Mouse (Mus musculus): Measurements from ENCODE around the gene Ndc1.

Gene Ndc1

DNA sequence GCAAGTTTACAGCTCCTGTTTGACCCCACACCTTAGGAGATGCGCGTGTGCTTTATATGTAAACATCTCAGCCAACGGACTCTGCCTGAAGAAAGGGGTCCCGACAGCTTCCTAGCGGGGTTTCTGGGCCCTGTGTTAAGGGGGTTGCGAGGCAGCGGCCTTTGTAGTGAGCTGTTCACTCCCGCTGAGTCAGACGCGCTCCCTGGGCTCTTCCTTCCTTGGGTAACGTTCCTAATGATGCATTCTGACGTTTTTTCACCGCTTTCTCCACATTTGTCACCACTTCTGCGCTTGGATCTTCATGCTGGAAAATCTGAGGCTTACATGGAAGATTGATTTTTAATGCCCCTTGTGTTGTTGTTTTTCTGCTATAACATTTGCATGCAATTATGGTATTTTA lies 54.1 kb downstream of the Ndc1 start:
- POLR2A ChIA-PET, result interaction anchor here in 2 of 4 experiments (0.8 to 1.4 kb wide), 5 partner anchors 11 to 316 kb away, joined by 3 to 4 read pairs (median 3); no protein-coding TSS in a partner anchor
- CTCF ChIA-PET, result interaction anchor here (0.5 to 1.6 kb wide), 4 partner anchors 31 to 280 kb away, joined by 3 to 7 read pairs (median 4); no protein-coding TSS in a partner anchor

DNA sequence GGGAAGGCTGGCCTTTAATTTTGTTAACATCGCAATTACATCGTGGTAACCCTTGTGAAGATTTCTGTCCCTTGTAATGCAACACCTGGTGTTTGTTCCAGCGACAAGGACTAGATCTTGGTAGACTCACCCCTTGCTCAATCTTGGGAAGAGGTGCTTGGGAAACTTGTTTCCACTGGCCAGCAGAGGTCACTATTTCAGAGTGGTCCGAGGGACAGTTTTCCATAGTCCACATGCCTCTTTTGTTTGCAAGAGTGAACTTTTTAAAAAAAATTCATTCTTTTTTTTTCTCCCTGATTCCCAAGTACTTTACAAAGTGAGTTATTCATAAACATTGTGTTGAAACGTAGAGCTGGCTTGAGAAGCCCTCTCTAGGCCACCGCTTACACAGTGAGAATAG lies 54.6 kb downstream of the Ndc1 start:
- POLR2A ChIA-PET, result interaction anchor here in 1 of 4 experiments (0.6 to 1.4 kb wide), 5 partner anchors 10 to 127 kb away, joined by 3 to 4 read pairs (median 3); no protein-coding TSS in a partner anchor
- CTCF ChIA-PET, result interaction anchor here in 1 of 4 experiments (1.3 kb wide), 1 partner anchor 279 kb away, joined by 3 read pairs; no protein-coding TSS in a partner anchor

DNA sequence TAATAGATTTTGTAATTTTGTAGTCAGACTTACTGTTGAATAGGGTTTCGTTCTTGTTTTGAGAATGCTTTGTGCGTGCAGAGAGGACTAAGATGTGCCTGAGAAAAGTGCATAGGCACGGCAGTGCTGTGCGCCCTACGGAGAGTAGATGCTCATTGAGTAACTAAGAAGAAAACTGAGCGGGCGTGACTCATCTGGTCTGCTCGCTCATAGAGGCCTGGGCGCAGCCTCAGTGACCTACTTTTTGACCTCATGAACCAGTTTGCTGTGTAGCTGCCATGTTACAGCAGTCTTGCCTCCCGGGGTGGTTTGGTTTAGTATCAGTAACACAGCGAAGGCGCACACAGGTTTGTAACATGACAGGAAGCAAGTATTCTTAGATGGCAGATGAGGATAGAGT lies 58.0 kb downstream of the Ndc1 start:
- ChIA-PET POLR2A (interaction anchor here in 1 of 4 experiments (1.2 to 1.7 kb wide), 2 partner anchors 14 to 146 kb away, joined by 3 to 4 read pairs; no protein-coding TSS in a partner anchor), CTCF (interaction anchor here in 3 of 4 experiments (0.5 to 1.3 kb wide), 3 partner anchors 276 to 1673 kb away, joined by 3 to 10 read pairs (median 4); no protein-coding TSS in a partner anchor)

DNA sequence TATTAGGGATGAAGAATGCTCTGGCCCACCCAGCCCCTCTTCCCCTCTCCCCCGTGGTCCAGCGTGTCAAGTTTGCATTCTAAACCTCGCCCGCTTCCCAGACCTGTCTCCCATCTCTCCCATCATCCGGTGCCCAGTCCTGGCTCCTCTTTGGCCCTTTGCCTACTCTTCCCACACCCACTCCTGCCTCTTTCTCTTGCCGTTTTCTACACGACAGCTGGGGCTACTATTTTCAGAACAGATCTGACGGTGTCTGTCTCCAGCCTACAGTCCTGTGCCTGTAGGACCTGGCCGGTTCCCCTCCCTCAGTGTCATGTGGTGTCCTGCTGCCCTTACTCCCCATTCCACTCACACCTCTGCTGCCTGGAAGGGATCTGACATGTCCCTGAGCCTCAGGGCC lies 59.0 kb downstream of the Ndc1 start:
- POLR2A ChIA-PET, result interaction anchor here in 1 of 4 experiments (1.2 to 1.7 kb wide), 3 partner anchors 15 to 147 kb away, joined by 3 to 4 read pairs (median 4); no protein-coding TSS in a partner anchor
- CTCF ChIA-PET, result interaction anchor here in 1 of 4 experiments (1.3 kb wide), 1 partner anchor 275 kb away, joined by 4 read pairs; no protein-coding TSS in a partner anchor

DNA sequence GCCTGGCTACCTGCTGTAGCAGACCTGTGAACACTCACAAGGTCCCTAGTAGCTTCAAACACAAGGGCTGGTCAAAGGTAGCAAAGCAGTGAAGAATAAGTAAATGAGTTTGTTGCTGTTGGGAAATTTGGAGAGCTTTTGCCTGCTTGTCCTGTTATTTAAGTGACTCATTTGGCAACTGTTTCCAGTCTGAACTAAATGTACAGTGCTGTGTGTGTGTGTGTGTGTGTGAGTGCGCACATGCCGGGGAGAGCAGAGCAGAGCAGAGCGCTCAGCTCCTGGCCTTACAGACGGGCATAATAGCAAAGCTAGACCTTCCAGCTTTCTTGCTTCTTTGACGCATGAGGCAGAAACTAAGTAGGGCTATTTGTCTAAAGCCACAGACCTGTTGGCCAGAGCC lies 65.1 kb downstream of the Ndc1 start:
- CTCF ChIA-PET, result no interaction called here
- POLR2A ChIA-PET, result interaction anchor here in 3 of 4 experiments (0.5 to 1.7 kb wide), 6 partner anchors 11 to 1205 kb away, joined by 3 to 5 read pairs (median 3); no protein-coding TSS in a partner anchor

DNA sequence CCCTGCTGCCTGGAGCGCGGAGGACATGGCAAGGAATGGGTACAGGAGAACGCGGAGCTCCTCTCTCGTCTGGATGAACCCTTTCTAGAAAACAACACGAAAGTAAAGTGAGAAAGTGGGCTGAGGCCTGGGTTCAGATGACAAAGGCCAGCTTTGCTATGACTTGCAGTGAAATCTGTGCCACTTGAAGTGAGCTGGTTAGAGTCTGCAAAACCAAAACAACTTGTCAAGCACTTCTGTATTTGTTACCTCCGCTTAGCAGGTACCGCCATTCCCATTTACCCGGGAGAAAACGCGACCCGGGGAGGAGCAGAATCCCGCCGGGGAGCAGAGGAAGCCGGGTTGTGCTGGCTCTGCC lies 66.4 kb downstream of the Ndc1 start:
- ChIA-PET CTCF (interaction anchor here in 2 of 4 experiments (1.1 to 1.3 kb wide), 2 partner anchors 267 to 303 kb away, joined by 3 to 4 read pairs; no protein-coding TSS in a partner anchor), POLR2A (interaction anchor here in 1 of 4 experiments (0.8 to 1.1 kb wide), 2 partner anchors 12 to 33 kb away, joined by 3 read pairs; no protein-coding TSS in a partner anchor)

DNA sequence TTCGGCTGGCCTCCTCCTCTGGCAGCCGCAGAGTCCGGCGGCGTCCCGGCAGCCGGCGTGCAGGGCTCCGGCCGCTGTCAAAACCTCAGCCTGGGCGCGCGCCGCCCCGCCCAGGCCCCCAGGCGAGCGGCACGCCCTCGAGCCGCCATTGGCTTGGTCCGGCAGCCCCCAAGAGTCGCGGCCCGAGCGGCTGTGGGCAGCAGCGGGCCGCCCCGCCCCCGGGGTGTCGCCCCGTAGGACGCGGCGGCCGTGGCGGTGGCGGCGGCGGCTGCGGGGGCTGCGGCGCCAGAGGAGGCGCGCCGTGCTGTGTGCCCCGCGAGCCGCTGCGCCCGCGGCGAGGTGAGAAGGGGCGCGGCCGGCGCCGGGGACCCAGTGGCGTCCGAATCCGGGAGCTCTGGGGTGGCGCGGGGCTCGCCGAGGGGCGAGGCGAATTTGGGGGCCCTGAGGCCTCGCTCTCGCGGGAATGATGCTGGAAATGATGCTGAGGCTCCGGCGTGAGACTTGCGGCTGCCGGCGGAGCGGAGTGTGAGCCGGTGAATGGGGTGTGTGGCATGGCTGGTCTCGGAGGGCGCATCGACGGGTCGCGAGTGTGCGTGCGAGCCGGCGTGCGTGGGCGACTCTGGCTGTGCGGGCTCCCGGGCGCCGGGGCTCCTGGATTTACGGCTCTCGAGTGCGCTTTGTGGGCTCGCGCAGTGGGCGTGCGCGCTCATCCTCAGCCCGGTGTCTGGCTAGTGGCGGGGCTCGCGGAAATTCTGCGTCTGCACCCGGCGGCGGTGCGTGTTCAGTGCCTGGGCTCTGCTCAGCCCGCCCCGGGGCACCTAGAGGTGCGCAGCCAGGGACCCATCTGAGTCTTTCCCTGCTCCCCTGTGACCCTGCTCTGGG lies 67.0 kb downstream of the Ndc1 start, which contains the start of gene Glis1:
TSS of gene Glis1 (plus strand) at position 236 of the 882 bp plus-strand sequence.
- ChIA-PET POLR2A (interaction anchor here in 2 of 4 experiments (0.6 to 0.8 kb wide), 2 partner anchors 32 to 251 kb away, joined by 3 to 7 read pairs; no protein-coding TSS in a partner anchor), CTCF (interaction anchor here in 2 of 4 experiments (1.1 to 1.3 kb wide), 2 partner anchors 267 to 303 kb away, joined by 3 to 4 read pairs; no protein-coding TSS in a partner anchor)

DNA sequence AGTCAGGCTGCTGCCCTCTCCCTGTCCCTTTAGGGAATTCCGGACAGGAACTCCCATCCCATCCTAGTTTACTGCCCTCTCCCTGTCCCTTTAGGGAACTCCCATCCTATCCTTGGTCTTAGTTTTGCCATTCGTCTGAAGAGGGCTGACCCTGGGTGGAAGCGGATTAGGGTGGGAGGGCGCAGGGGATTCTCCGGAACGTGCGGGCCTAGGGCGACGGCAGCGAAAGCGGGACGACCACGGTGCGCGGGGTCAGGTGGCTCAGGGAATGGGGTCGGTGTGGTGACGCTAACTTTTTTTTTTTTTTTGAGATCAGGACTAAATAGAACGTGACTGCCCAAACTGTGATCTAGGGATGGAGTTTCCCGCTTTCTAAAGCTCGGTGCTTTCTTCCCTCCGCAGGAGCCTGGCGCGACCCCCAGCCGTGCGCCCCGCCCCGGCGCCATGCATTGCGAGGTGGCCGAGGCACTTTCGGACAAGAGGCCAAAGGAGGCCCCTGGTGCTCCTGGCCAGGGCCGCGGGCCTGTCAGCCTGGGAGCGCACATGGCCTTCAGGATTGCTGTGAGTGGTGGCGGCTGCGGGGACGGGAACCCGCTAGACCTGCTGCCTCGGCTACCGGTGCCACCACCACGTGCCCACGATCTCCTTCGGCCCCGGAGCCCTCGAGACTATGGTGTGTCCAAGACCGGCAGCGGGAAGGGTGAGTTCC lies 67.8 kb downstream of the Ndc1 start:
- POLR2A ChIA-PET, result interaction anchor here in 1 of 4 experiments (0.6 kb wide), 1 partner anchor 250 kb away, joined by 7 read pairs; no protein-coding TSS in a partner anchor
- CTCF ChIA-PET, result no interaction called here

DNA sequence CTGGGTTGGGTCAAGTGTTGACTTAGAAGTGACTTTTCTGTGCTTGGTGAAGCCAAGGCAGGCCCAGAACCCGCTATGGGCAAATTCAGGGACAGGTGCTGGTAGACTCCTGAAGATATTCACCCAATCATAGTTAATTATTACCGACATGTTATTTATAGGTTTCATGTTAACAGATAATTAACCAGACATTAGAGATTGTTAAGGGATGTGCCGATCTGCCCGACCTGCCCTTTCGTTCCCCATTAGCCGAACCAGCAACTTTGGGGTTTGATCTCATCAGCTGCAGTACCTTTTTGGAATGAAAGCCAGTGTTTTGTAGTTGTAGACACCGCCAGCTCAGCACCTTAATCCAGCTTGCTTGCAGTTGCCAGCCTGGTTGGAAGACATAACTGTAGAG lies 68.9 kb downstream of the Ndc1 start:
- ChIA-PET POLR2A (interaction anchor here in 1 of 4 experiments (0.7 kb wide), 1 partner anchor 12 kb away, joined by 3 read pairs; no protein-coding TSS in a partner anchor), CTCF (no interaction called here)

DNA sequence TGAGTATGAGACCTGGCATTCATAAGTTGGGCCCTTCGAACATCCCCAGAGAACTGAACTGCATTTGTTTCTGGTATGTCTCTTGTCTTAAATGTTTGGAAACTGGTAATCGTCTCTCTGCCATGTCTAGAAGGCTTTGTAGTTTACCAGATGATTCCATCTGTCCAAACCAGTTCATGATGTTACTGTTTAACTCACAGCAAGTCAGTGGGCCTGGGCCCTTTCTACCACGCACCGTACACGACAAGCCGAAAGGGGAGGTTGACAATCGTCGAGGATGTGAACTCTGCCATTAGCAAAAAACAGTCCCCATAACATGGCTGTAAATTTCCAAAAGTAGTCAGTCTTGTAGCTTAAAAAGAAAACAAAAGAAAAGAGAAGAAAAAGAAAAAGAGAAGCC lies 71.2 kb downstream of the Ndc1 start:
- CTCF ChIA-PET, result no interaction called here
- POLR2A ChIA-PET, result interaction anchor here in 1 of 4 experiments (0.6 kb wide), 1 partner anchor 14 kb away, joined by 3 read pairs; no protein-coding TSS in a partner anchor

DNA sequence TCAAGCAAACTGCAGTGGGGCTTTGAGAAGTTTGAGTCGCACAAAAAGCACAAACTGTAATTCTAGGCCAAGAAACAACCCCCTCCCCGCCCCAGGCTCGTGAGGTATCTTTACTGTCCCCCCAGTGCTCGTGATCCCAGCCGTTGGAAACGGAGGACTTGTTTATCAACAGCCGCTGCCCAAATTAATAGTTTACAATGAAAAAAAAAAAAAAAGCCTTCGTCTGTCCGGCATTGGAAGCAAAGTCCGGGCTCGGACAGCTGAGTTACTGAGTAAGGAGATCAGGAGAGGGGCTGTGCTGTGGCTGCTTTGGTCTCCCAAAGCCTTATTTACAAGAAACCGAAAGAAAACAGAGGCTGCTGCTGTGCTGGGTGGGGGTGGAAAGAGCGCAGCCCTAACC lies 72.7 kb downstream of the Ndc1 start:
- ChIA-PET POLR2A (interaction anchor here in 1 of 4 experiments (0.8 kb wide), 1 partner anchor 8 kb away, joined by 3 read pairs; no protein-coding TSS in a partner anchor), CTCF (interaction anchor here in 2 of 4 experiments (0.6 to 3.7 kb wide), 3 partner anchors 12 to 394 kb away, joined by 3 to 15 read pairs (median 3); no protein-coding TSS in a partner anchor)

DNA sequence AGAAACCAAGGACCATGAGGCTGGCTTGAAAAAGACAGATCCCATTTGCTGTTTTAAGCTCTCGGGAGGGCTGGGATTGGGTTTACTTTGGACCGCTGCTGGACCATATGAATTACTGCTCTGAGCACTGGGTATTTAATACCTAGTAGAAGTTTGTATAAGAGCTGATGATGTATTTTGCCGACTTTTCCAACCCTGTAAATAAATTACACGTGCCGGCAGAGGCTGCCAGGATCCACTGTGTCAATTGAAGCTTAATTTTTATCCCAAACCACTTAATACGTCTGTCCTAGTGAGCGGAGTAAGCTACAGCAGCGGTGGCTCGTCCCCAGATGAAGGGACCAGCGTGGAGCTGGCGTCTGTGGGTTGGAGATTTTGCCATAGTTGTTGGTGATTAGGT lies 74.7 kb downstream of the Ndc1 start:
- POLR2A ChIA-PET, result no interaction called here
- CTCF ChIA-PET, result interaction anchor here in 3 of 4 experiments (0.5 to 3.7 kb wide), 6 partner anchors 11 to 1146 kb away, joined by 3 to 15 read pairs (median 4); no protein-coding TSS in a partner anchor

DNA sequence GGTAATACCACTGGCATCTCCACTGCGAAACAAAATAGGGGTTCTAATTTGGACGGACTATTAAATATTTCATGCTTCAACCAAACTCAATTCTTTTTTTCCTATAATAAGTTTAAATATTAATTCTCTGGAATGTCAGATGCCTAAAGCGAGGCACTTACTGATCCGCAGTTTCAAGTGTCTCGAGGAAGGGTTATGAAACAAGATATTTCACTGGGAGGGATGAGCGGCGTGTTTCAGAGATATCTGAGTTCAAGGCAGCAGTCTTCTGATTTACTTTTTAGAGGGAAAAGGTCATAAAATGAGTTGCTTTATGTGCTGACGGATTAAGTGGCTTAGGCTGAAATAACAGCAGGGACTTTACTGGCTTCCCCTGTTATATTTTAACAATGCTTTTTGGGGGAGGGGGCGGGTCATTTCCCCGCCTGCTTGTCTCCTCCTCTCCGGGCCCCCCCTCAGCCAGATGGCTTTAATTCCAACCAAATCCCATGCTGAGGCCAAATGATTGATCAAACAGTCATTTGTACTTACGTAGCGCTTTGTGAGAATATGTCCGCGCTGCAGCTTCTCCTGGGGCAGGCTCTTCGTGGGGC lies 75.4 kb downstream of the Ndc1 start:
- POLR2A ChIA-PET, result interaction anchor here in 2 of 4 experiments (0.6 kb wide), 2 partner anchors 140 to 207 kb away, joined by 3 read pairs; no protein-coding TSS in a partner anchor
- CTCF ChIA-PET, result interaction anchor here (0.5 to 3.7 kb wide), 9 partner anchors 10 to 1145 kb away, joined by 3 to 15 read pairs (median 4); no protein-coding TSS in a partner anchor

DNA sequence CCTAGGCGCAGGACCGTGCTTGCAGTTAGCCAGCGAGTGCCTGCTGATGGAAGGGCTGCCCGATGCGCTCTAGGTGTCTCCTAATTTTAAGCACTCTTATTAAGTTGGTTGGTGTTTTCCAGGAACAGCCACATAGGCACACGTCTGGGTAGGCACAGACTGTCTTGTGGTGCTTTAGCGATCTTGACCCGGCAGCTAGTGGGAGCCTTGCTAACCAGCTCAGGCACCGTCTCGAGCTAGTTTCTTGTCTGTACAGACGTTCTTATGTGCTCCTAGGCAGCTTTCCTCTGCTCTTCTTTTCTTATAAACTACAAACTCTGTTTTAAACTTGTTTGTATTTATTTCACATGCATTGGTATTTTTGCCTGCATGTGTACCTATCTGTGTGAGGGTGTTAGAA lies 76.0 kb downstream of the Ndc1 start:
- CTCF ChIA-PET, result interaction anchor here (0.6 to 2.4 kb wide), 6 partner anchors 9 to 210 kb away, joined by 3 to 7 read pairs (median 4); no protein-coding TSS in a partner anchor
- POLR2A ChIA-PET, result interaction anchor here in 2 of 4 experiments (0.6 kb wide), 2 partner anchors 140 to 1016 kb away, joined by 3 read pairs; no protein-coding TSS in a partner anchor

DNA sequence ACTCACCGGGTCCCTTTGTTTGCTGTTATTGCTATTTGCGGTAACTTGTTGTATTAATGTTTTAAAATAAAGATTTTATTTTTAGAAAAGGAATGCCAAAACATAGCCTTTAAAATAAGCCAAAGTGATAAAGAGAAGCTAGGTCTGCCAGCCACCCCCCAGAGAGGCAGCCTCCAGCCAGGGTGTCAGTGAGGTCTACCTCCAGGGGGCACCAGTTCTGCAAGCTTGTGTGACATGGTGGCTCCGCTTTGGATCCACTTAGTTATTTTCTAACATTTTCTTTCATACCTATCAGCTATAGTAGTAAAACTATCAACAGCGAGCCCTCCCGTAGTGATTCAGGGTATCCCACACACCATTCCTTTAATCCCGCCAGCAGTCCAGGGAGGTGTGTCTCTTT lies 80.9 kb downstream of the Ndc1 start:
- ChIA-PET POLR2A (interaction anchor here in 2 of 4 experiments (0.6 to 0.7 kb wide), 3 partner anchors 8 to 68 kb away, joined by 3 read pairs; no protein-coding TSS in a partner anchor), CTCF (interaction anchor here in 2 of 4 experiments (0.5 to 1.5 kb wide), 9 partner anchors 10 to 253 kb away, joined by 3 to 6 read pairs (median 3); no protein-coding TSS in a partner anchor)

DNA sequence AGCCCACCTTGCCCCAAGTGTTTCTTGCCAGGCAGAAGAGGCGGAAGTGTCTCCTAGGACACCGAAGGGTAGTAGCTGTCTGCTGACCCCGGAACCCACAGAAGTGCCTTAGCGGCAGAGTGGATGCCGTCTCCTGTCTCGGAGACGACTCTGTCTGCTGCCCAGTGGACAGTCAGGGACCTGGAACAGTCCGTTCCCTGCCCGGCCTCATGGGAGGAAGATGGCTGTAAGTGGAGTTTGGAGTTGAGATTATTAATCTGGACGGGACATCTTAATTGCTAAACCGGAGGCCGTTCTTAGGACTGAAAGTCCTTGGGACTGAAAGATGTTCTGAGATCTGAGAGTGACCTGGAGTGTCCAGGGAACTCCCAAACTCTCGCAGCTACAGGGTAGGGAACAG lies 81.9 kb downstream of the Ndc1 start:
- POLR2A ChIA-PET, result no interaction called here
- CTCF ChIA-PET, result interaction anchor here in 1 of 4 experiments (1.5 kb wide), 1 partner anchor 76 kb away, joined by 3 read pairs; no protein-coding TSS in a partner anchor

DNA sequence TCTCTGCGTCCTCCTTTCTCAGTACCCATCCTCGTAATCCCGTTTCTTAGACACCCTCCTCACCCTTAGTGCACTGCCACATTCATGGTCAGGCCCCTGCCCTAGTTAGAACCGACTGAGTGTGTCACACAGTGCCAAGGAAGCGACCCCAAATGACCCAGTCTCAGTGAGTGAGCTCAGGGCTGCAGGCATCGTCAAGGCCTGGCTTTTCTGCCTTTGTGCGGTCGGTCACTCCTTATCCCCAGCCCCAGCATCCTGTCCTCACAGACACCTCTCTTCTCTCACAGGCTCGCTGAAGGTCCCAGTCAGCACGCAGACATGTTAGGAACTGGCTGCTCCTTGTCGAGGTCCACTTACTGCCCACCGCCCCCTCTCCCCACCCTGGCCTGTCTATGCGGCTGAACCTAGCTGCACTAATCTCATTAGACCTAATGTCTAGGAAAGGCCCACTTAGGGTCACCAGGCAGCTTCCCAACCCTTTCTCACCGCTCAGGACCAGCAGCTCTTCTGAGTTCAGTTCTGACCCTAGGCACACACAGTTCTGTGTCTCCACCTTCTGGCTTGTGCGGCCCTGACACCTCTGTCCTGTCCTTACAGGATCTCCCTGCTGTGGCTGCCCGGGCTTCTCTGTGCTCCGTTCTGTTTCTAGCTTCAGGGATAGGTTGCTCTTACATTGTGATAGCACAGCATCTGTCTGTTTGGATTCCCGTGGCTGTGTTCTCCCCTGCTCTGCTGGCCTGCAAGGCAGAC lies 84.9 kb downstream of the Ndc1 start:
- POLR2A ChIA-PET, result interaction anchor here in 2 of 4 experiments (0.8 to 1.6 kb wide), 6 partner anchors 11 to 274 kb away, joined by 3 to 5 read pairs (median 4); partner anchors contain the start of genes Tceanc2 (in 1 of the 2) and Tmem59 (in 1 of the 2)

More for the DNA sequence above, 84.9 kb downstream of the Ndc1 start:
- CTCF ChIA-PET, result interaction anchor here (0.6 to 3.2 kb wide), 20 partner anchors 8 to 1009 kb away, joined by 3 to 15 read pairs (median 4); partner anchors contain the start of gene Dmrtb1 (in 1 of the 4)
